Mouse (Mus musculus): ENCODE results near the gene Gm37240.

Gm37240 gene

GRCm38 (mm10) chr3:85117702-85118101 lies 769.6 kb downstream of the Gm37240 start:
- DNase-seq = no peak

GRCm38 (mm10) chr3:85117014-85117413 lies 770.3 kb downstream of the Gm37240 start:
- no peak for DNase-seq

- DNase-seq = peak; percentile 6 to 14
Measured at GRCm38 (mm10) chr3:85115959-85116543, 771.3 kb downstream of the Gm37240 start.

- no peak for DNase-seq
Measured at GRCm38 (mm10) chr3:85113565-85113964, 773.8 kb downstream of the Gm37240 start.

- no peak for DNase-seq
Measured at GRCm38 (mm10) chr3:85110762-85111161, 776.6 kb downstream of the Gm37240 start.

GRCm38 (mm10) chr3:85109221-85109620 lies 778.1 kb downstream of the Gm37240 start:
- no peak for DNase-seq

GRCm38 (mm10) chr3:85108396-85108795 lies 778.9 kb downstream of the Gm37240 start:
- DNase-seq = no peak

GRCm38 (mm10) chr3:85106956-85107355 lies 780.4 kb downstream of the Gm37240 start:
- DNase-seq = no peak

- no peak for DNase-seq
Measured at GRCm38 (mm10) chr3:85104301-85104700, 783.0 kb downstream of the Gm37240 start.

GRCm38 (mm10) chr3:85080882-85081558 lies 806.3 kb downstream of the Gm37240 start:
- no peak for DNase-seq

- no peak for DNase-seq
Measured at GRCm38 (mm10) chr3:85064113-85064512, 823.2 kb downstream of the Gm37240 start.

- no peak for DNase-seq
Measured at GRCm38 (mm10) chr3:85060153-85060552, 827.2 kb downstream of the Gm37240 start.

GRCm38 (mm10) chr3:85057245-85057644 lies 830.1 kb downstream of the Gm37240 start:
- DNase-seq = no peak

GRCm38 (mm10) chr3:85053526-85053925 lies 833.8 kb downstream of the Gm37240 start:
- no peak for DNase-seq

GRCm38 (mm10) chr3:85052196-85052595 lies 835.1 kb downstream of the Gm37240 start:
- DNase-seq = no peak

- DNase-seq = no peak
Measured at GRCm38 (mm10) chr3:85048569-85048968, 838.7 kb downstream of the Gm37240 start.

- no peak for DNase-seq
Measured at GRCm38 (mm10) chr3:85043679-85044218, 843.6 kb downstream of the Gm37240 start.

GRCm38 (mm10) chr3:85042126-85042525 lies 845.2 kb downstream of the Gm37240 start:
- peak; percentile 37 to 44 for DNase-seq

GRCm38 (mm10) chr3:85029141-85029540 lies 858.2 kb downstream of the Gm37240 start:
- no peak for DNase-seq

- no peak for DNase-seq
Measured at GRCm38 (mm10) chr3:85024817-85025705, 862.3 kb downstream of the Gm37240 start.

- no peak for DNase-seq
Measured at GRCm38 (mm10) chr3:85024237-85024636, 863.1 kb downstream of the Gm37240 start.

- DNase-seq = no peak
Measured at GRCm38 (mm10) chr3:85022800-85023199, 864.5 kb downstream of the Gm37240 start.

- DNase-seq = no peak
Measured at GRCm38 (mm10) chr3:85021816-85022215, 865.5 kb downstream of the Gm37240 start.
